Comparison of ENCODE assay signal across 12 mouse cellular contexts in genomic region chr9:88732334-88732733, GRCm38 (mm10). TPM values are rescaled to one million over a fixed set of nuclear protein-coding genes. Genes with fewer than 3 reads are reported as not detected.
"Had no signal": no experiment of that assay in that cellular context is flagged by ENCODE, and none has a peak within 500 bp of the region (broad histone marks: within the 10 kb centered on the region; RNA-seq: fewer than 3 reads in every experiment).

No protein-coding gene starts in this region.

RNA-seq across cellular contexts. Expression of gene Bcl2a1d, which starts 0.6 kb away (rescaled TPM):
- total RNA-seq: gastrocnemius, adult 2 months; gastrocnemius, postnatal 25 days; layer of hippocampus, adult 18-20 months; layer of hippocampus, postnatal 36 days; left cerebral cortex, postnatal 10 days; left cerebral cortex, postnatal 4 days had no signal
- polyA plus RNA-seq: heart, embryonic 11.5 days; heart, postnatal 0 days; hindbrain, embryonic 12.5 days; limb, embryonic 11.5 days; limb, embryonic 15.5 days; liver, embryonic 12.5 days had no signal
